11 mouse cellular contexts compared by ENCODE assay signal in genomic region chr3:35731981-35732777, GRCm38 (mm10). TPM values are rescaled to one million over a fixed set of nuclear protein-coding genes. Genes with fewer than 3 reads are reported as not detected.
A peak's percentile ranks its signal among the peaks of the same experiment; 100 is the strongest.
DNase-seq lines count a peak whose midpoint lies in the region; ATAC-seq and TF ChIP-seq lines count a peak whose summit lies in the region.
"Had no signal": no experiment of that assay in that cellular context is flagged by ENCODE, and none has a peak within 500 bp of the region (broad histone marks: within the 10 kb centered on the region; RNA-seq: fewer than 3 reads in every experiment).

No protein-coding gene starts in this region.

- peak overlapping the region; percentile 13; the same call in 1 of the 2 replicates for H3K4me2 ChIP-seq in liver, embryonic 16.5 days (ENCODE audit: low read depth, low read length)
- no peak overlapping the region for H3K4me2 ChIP-seq in stomach, postnatal 0 days (replicated peaks; ENCODE audit: low read depth)
- H3K4me2 ChIP-seq: embryonic facial prominence, embryonic 12.5 days; midbrain, embryonic 13.5 days had no signal

- TF ChIP-seq CTCF in thymus, adult 2 months (IDR thresholded peaks at IDR 0.05; ENCODE audit: borderline replicate concordance, control insufficient read depth, extremely low read depth, insufficient read depth, low read length, poor library complexity) = no peak
- no peak for TF ChIP-seq CTCF in stomach, postnatal 0 days (IDR thresholded peaks at IDR 0.05; ENCODE audit: low read depth)

- peaks cover 11% of the 10 kb centered on the region for H3K4me1 ChIP-seq in thymus, adult 2 months (replicated peaks; ENCODE audit: control insufficient read depth, insufficient read depth, low read length)
- no peaks in the 10 kb centered on the region; the same call in 1 of the 2 replicates for H3K4me1 ChIP-seq in liver, embryonic 16.5 days (ENCODE audit: control insufficient read depth, low read depth, low read length)
- no peaks in the 10 kb centered on the region for H3K4me1 ChIP-seq in stomach, postnatal 0 days (replicated peaks; ENCODE audit: control insufficient read depth, insufficient read depth)
- H3K4me1 ChIP-seq: embryonic facial prominence, embryonic 12.5 days; midbrain, embryonic 13.5 days had no signal

- H3K9me3 ChIP-seq in liver, embryonic 16.5 days (replicated peaks; ENCODE audit: control insufficient read depth, low read length) = no peaks in the 10 kb centered on the region
- H3K9me3 ChIP-seq in stomach, postnatal 0 days (ENCODE audit: control insufficient read depth, low read length) = no peaks in the 10 kb centered on the region
- H3K9me3 ChIP-seq: embryonic facial prominence, embryonic 12.5 days; midbrain, embryonic 13.5 days had no signal

- no peak for TF ChIP-seq POLR2A in thymus, adult 2 months (IDR thresholded peaks at IDR 0.05; ENCODE audit: control insufficient read depth, extremely low read depth, insufficient read depth, low read length, poor library complexity)

- no peaks in the 10 kb centered on the region for H3K36me3 ChIP-seq in thymus, adult 2 months (ENCODE audit: control insufficient read depth, insufficient read depth, low read length)
- H3K36me3 ChIP-seq in liver, embryonic 16.5 days (ENCODE audit: control insufficient read depth, insufficient read depth) = no peaks in the 10 kb centered on the region
- H3K36me3 ChIP-seq in stomach, postnatal 0 days (ENCODE audit: control insufficient read depth, insufficient read depth, low read length) = no peaks in the 10 kb centered on the region
- H3K36me3 ChIP-seq: embryonic facial prominence, embryonic 12.5 days; midbrain, embryonic 13.5 days had no signal

- peak; percentile 47 for ATAC-seq in liver, embryonic 16.5 days (ENCODE audit: low read depth)
- ATAC-seq in stomach, postnatal 0 days (ENCODE audit: low FRiP score, low TSS enrichment) = 0 out of 2 replicates have a peak, but pooled peaks have one; percentile 36
- no peak for ATAC-seq in erythroid progenitor cell, adult 5-6 weeks (replicated peaks; ENCODE audit: low FRiP score, poor library complexity, severe bottlenecking)
- ATAC-seq: midbrain, embryonic 13.5 days had no signal

- no peak for DNase-seq in thymus, adult 2 months
- DNase-seq in thymus, postnatal 10 days (ENCODE audit: low spot score in 2 of 2) = no peak
- DNase-seq in ZHBTc4 (ENCODE audit: low read depth, low spot score) = peak; percentile 55
- no peak for DNase-seq in stomach, postnatal 0 days (ENCODE audit: low spot score)
- no peak for DNase-seq in layer of hippocampus, adult 9-10 months (ENCODE audit: low spot score)
- DNase-seq in adrenal gland, adult (ENCODE audit: inconsistent age in 2 of 2, low spot score in 1 of 2) = no peak
- DNase-seq: kidney, adult 8-10 months had no signal

- no peak overlapping the region for H3K9ac ChIP-seq in liver, embryonic 16.5 days (ENCODE audit: low read depth, low read length)
- no peak overlapping the region for H3K9ac ChIP-seq in stomach, postnatal 0 days (ENCODE audit: low read length)
- H3K9ac ChIP-seq: embryonic facial prominence, embryonic 12.5 days; midbrain, embryonic 13.5 days had no signal

- H3K27me3 ChIP-seq in thymus, adult 2 months (ENCODE audit: control insufficient read depth, insufficient read depth, low read length) = no peaks in the 10 kb centered on the region
- H3K27me3 ChIP-seq in liver, embryonic 16.5 days (ENCODE audit: control insufficient read depth, insufficient read depth, low read depth, low read length) = no peaks in the 10 kb centered on the region
- H3K27me3 ChIP-seq in stomach, postnatal 0 days (ENCODE audit: control insufficient read depth, insufficient read depth, low read length) = no peaks in the 10 kb centered on the region
- H3K27me3 ChIP-seq: embryonic facial prominence, embryonic 12.5 days; midbrain, embryonic 13.5 days had no signal

- 12% methylated on average over 10 of the region's 10 CpGs for WGBS in thymus, adult 2 months
- WGBS in liver, embryonic 16.5 days (ENCODE audit: insufficient replicate concordance) = 15% methylated on average over 10 of the region's 10 CpGs
- 76% methylated on average over 10 of the region's 10 CpGs for WGBS in stomach, postnatal 0 days

- TF ChIP-seq EP300 in stomach, postnatal 0 days (optimal IDR thresholded peaks at IDR 0.05) = no peak

- H3K4me3 ChIP-seq in thymus, adult 2 months (ENCODE audit: control insufficient read depth, insufficient read depth, low read length) = peak overlapping the region; percentile 29
- peak overlapping the region; percentile 17; the same call in 1 of the 2 replicates for H3K4me3 ChIP-seq in liver, embryonic 16.5 days (ENCODE audit: low read depth, low read length)
- no peak overlapping the region for H3K4me3 ChIP-seq in stomach, postnatal 0 days (ENCODE audit: low read depth, low read length)
- H3K4me3 ChIP-seq: embryonic facial prominence, embryonic 12.5 days; midbrain, embryonic 13.5 days had no signal

- H3K27ac ChIP-seq in thymus, adult 2 months (ENCODE audit: control insufficient read depth, insufficient read depth, low read length) = 0 out of 2 replicates have a peak overlapping the region, but pooled peaks have one; percentile 45
- H3K27ac ChIP-seq in liver, embryonic 16.5 days (ENCODE audit: low read length) = peak overlapping the region; percentile 41
- no peak overlapping the region for H3K27ac ChIP-seq in stomach, postnatal 0 days (replicated peaks)
- H3K27ac ChIP-seq: embryonic facial prominence, embryonic 12.5 days; midbrain, embryonic 13.5 days had no signal

RNA-seq across cellular contexts. Expression of gene Atp11b, which starts 21.7 kb away (rescaled TPM):
- 35.6 and 37.5 TPM in 2 replicates for polyA plus RNA-seq in thymus, adult 2 months (2012; rRNA removed)
- 13.4 and 16.0 TPM in 2 replicates for polyA plus RNA-seq in liver, embryonic 16.5 days (2015; fragmentation: Nextera tagmentation; extraction: Ambion mirVana)
- 30.8 and 33.1 TPM in 2 replicates for polyA plus RNA-seq in stomach, postnatal 0 days (2015; fragmentation: Nextera tagmentation; extraction: Ambion mirVana)
- total RNA-seq in erythroid progenitor cell, adult 5-6 weeks (2015; ENCODE audit: low replicate concordance) = 88.4 and 100 TPM in 2 replicates
- 72.0 and 103 TPM in 2 replicates for total RNA-seq in erythroid progenitor cell, adult 5-6 weeks (2017; ENCODE audit: low replicate concordance)
